Mouse (Mus musculus): Measurements from ENCODE around the gene Hebp1. TPM values are rescaled to one million over a fixed set of nuclear protein-coding genes. Genes with fewer than 3 reads are reported as not detected.

Gene Hebp1
- polyA plus RNA-seq, 1 experiment from 2014 or later = 10.0 TPM

- no peak overlapping the region for H3K4me2 ChIP-seq
- 32% methylated on average over 4 of the region's 4 CpGs for WGBS
- ATAC-seq (ENCODE audit: borderline replicate concordance, extremely low read depth, low FRiP score, low TSS enrichment) = 0 out of 2 replicates have a peak, but pooled peaks have one; percentile 31
- H3K27me3 ChIP-seq = no peaks in the 10 kb centered on the region
- H3K4me1 ChIP-seq = no peaks in the 10 kb centered on the region
- no peak overlapping the region for H3K27ac ChIP-seq
- H3K9me3 ChIP-seq = no peaks in the 10 kb centered on the region
- no peak overlapping the region for H3K4me3 ChIP-seq
- H3K9ac ChIP-seq = no peak overlapping the region
- no peaks in the 10 kb centered on the region for H3K36me3 ChIP-seq
These were observed 40.3 kb downstream of the Hebp1 start for GRCm38 (mm10) chr6:135157496-135157895.

GRCm38 (mm10) chr6:135156597-135156996 lies 41.2 kb downstream of the Hebp1 start:
- Histone ChIP-seq H3K4me1 (no peaks in the 10 kb centered on the region), H3K4me2 (no peak overlapping the region), H3K27me3 (no peaks in the 10 kb centered on the region), H3K36me3 (no peaks in the 10 kb centered on the region), H3K9me3 (no peaks in the 10 kb centered on the region), H3K27ac (no peak overlapping the region), H3K4me3 (no peak overlapping the region), H3K9ac (no peak overlapping the region)
- 63% methylated on average over 8 of the region's 8 CpGs for WGBS
- ATAC-seq (ENCODE audit: borderline replicate concordance, extremely low read depth, low FRiP score, low TSS enrichment) = no peak

- ATAC-seq (ENCODE audit: borderline replicate concordance, extremely low read depth, low FRiP score, low TSS enrichment) = no peak
- H3K4me1 ChIP-seq = no peaks in the 10 kb centered on the region
- no peaks in the 10 kb centered on the region for H3K9me3 ChIP-seq
- no peak overlapping the region for H3K27ac ChIP-seq
- 74% methylated on average over 5 of the region's 5 CpGs for WGBS
- H3K4me3 ChIP-seq = no peak overlapping the region
- H3K27me3 ChIP-seq = no peaks in the 10 kb centered on the region
- H3K36me3 ChIP-seq = no peaks in the 10 kb centered on the region
- no peak overlapping the region for H3K9ac ChIP-seq
- no peak overlapping the region for H3K4me2 ChIP-seq
These were observed 44.1 kb downstream of the Hebp1 start for GRCm38 (mm10) chr6:135153719-135154118.

- H3K9me3 ChIP-seq = no peaks in the 10 kb centered on the region
- no peak overlapping the region for H3K4me2 ChIP-seq
- H3K27ac ChIP-seq = no peak overlapping the region
- no peaks in the 10 kb centered on the region for H3K36me3 ChIP-seq
- no peak overlapping the region for H3K9ac ChIP-seq
- 32% methylated on average over 5 of the region's 5 CpGs for WGBS
- no peaks in the 10 kb centered on the region for H3K4me1 ChIP-seq
- no peaks in the 10 kb centered on the region for H3K27me3 ChIP-seq
- no peak overlapping the region for H3K4me3 ChIP-seq
- ATAC-seq (ENCODE audit: borderline replicate concordance, extremely low read depth, low FRiP score, low TSS enrichment) = no peak
These were observed 47.5 kb downstream of the Hebp1 start for GRCm38 (mm10) chr6:135150311-135150710.

GRCm38 (mm10) chr6:135149722-135150121 lies 48.1 kb downstream of the Hebp1 start:
- H3K27ac ChIP-seq = no peak overlapping the region
- no peak overlapping the region for H3K4me3 ChIP-seq
- 67% methylated on average over 4 of the region's 4 CpGs for WGBS
- peak; percentile 28; the same call in 1 of the 2 replicates for ATAC-seq (ENCODE audit: borderline replicate concordance, extremely low read depth, low FRiP score, low TSS enrichment)
- no peak overlapping the region for H3K9ac ChIP-seq
- H3K27me3 ChIP-seq = no peaks in the 10 kb centered on the region
- H3K4me2 ChIP-seq = no peak overlapping the region
- no peaks in the 10 kb centered on the region for H3K36me3 ChIP-seq
- no peaks in the 10 kb centered on the region for H3K9me3 ChIP-seq
- no peaks in the 10 kb centered on the region for H3K4me1 ChIP-seq

GRCm38 (mm10) chr6:135149175-135149574 lies 48.6 kb downstream of the Hebp1 start:
- WGBS = 84% methylated on average over 4 of the region's 4 CpGs
- no peak overlapping the region for H3K27ac ChIP-seq
- H3K4me3 ChIP-seq = no peak overlapping the region
- no peaks in the 10 kb centered on the region for H3K27me3 ChIP-seq
- H3K4me1 ChIP-seq = no peaks in the 10 kb centered on the region
- H3K9ac ChIP-seq = no peak overlapping the region
- no peaks in the 10 kb centered on the region for H3K9me3 ChIP-seq
- no peaks in the 10 kb centered on the region for H3K36me3 ChIP-seq
- no peak overlapping the region for H3K4me2 ChIP-seq
- 0 out of 2 replicates have a peak, but pooled peaks have one; percentile 7 for ATAC-seq (ENCODE audit: borderline replicate concordance, extremely low read depth, low FRiP score, low TSS enrichment)

- no peak overlapping the region for H3K4me3 ChIP-seq
- H3K4me1 ChIP-seq = no peaks in the 10 kb centered on the region
- no peaks in the 10 kb centered on the region for H3K27me3 ChIP-seq
- no peak for ATAC-seq (ENCODE audit: borderline replicate concordance, extremely low read depth, low FRiP score, low TSS enrichment)
- no peak overlapping the region for H3K4me2 ChIP-seq
- WGBS = 41% methylated on average over 1 of the region's 1 CpGs
- no peaks in the 10 kb centered on the region for H3K9me3 ChIP-seq
- H3K27ac ChIP-seq = no peak overlapping the region
- H3K36me3 ChIP-seq = no peaks in the 10 kb centered on the region
- H3K9ac ChIP-seq = no peak overlapping the region
These were observed 49.3 kb downstream of the Hebp1 start for GRCm38 (mm10) chr6:135148506-135148905.

GRCm38 (mm10) chr6:135145976-135146375 lies 51.8 kb downstream of the Hebp1 start:
- H3K27me3 ChIP-seq = no peaks in the 10 kb centered on the region
- ATAC-seq (ENCODE audit: borderline replicate concordance, extremely low read depth, low FRiP score, low TSS enrichment) = no peak
- peaks cover 9% of the 10 kb centered on the region; the same call in 1 of the 2 replicates for H3K4me1 ChIP-seq

GRCm38 (mm10) chr6:135144516-135144915 lies 53.3 kb downstream of the Hebp1 start:
- WGBS = 0% methylated on average over 3 of the region's 3 CpGs
- no peak overlapping the region for H3K9ac ChIP-seq
- ATAC-seq (ENCODE audit: borderline replicate concordance, extremely low read depth, low FRiP score, low TSS enrichment) = no peak
- H3K27ac ChIP-seq = no peak overlapping the region
- no peaks in the 10 kb centered on the region for H3K9me3 ChIP-seq
- H3K36me3 ChIP-seq = no peaks in the 10 kb centered on the region
- H3K4me1 ChIP-seq = peaks cover 10% of the 10 kb centered on the region; the same call in 1 of the 2 replicates
- no peaks in the 10 kb centered on the region for H3K27me3 ChIP-seq
- H3K4me2 ChIP-seq = no peak overlapping the region
- H3K4me3 ChIP-seq = no peak overlapping the region

More at GRCm38 (mm10) chr6:135145976-135146375, 51.8 kb downstream of the Hebp1 start:
- Histone ChIP-seq H3K27ac (no peak overlapping the region), H3K4me2 (no peak overlapping the region), H3K9me3 (no peaks in the 10 kb centered on the region), H3K4me3 (no peak overlapping the region), H3K36me3 (no peaks in the 10 kb centered on the region), H3K9ac (no peak overlapping the region)
- WGBS = 79% methylated on average over 5 of the region's 5 CpGs

GRCm38 (mm10) chr6:135143151-135143550 lies 54.7 kb downstream of the Hebp1 start:
- no peak overlapping the region for H3K4me3 ChIP-seq
- no peaks in the 10 kb centered on the region for H3K9me3 ChIP-seq
- peaks cover 17% of the 10 kb centered on the region for H3K4me1 ChIP-seq
- no peak overlapping the region for H3K4me2 ChIP-seq
- no peak for ATAC-seq (ENCODE audit: borderline replicate concordance, extremely low read depth, low FRiP score, low TSS enrichment)
- no peak overlapping the region for H3K27ac ChIP-seq
- H3K9ac ChIP-seq = no peak overlapping the region
- H3K27me3 ChIP-seq = no peaks in the 10 kb centered on the region
- H3K36me3 ChIP-seq = no peaks in the 10 kb centered on the region
- WGBS = 93% methylated on average over 5 of the region's 5 CpGs

GRCm38 (mm10) chr6:135141451-135142147 lies 56.2 kb downstream of the Hebp1 start:
- WGBS = 49% methylated on average over 16 of the region's 16 CpGs
- no peak for ATAC-seq (ENCODE audit: borderline replicate concordance, extremely low read depth, low FRiP score, low TSS enrichment)
- H3K4me2 ChIP-seq = no peak overlapping the region
- no peak overlapping the region for H3K27ac ChIP-seq
- no peaks in the 10 kb centered on the region for H3K27me3 ChIP-seq
- H3K4me3 ChIP-seq = no peak overlapping the region
- no peak overlapping the region for H3K9ac ChIP-seq
- H3K36me3 ChIP-seq = no peaks in the 10 kb centered on the region
- H3K9me3 ChIP-seq = no peaks in the 10 kb centered on the region
- peaks cover 29% of the 10 kb centered on the region for H3K4me1 ChIP-seq

- Histone ChIP-seq H3K36me3 (no peaks in the 10 kb centered on the region), H3K9me3 (no peaks in the 10 kb centered on the region), H3K4me3 (no peak overlapping the region), H3K9ac (no peak overlapping the region), H3K27ac (no peak overlapping the region), H3K27me3 (no peaks in the 10 kb centered on the region), H3K4me1 (peaks cover 34% of the 10 kb centered on the region), H3K4me2 (no peak overlapping the region)
- 62% methylated on average over 14 of the region's 14 CpGs for WGBS
- no peak for ATAC-seq (ENCODE audit: borderline replicate concordance, extremely low read depth, low FRiP score, low TSS enrichment)
These were observed 59.1 kb downstream of the Hebp1 start for GRCm38 (mm10) chr6:135138746-135139145.
